Mouse (Mus musculus) kidney, postnatal 4 days (tissue): ENCODE data around the gene Caap1.

Source experiments
- DNase-seq, 2 experiments: peaks; one replicate each; pipeline ENCODE4 v3.0.0; 2021; ENCODE audit warnings: mixed read lengths in 2 of 2

Gene Caap1

DNA sequence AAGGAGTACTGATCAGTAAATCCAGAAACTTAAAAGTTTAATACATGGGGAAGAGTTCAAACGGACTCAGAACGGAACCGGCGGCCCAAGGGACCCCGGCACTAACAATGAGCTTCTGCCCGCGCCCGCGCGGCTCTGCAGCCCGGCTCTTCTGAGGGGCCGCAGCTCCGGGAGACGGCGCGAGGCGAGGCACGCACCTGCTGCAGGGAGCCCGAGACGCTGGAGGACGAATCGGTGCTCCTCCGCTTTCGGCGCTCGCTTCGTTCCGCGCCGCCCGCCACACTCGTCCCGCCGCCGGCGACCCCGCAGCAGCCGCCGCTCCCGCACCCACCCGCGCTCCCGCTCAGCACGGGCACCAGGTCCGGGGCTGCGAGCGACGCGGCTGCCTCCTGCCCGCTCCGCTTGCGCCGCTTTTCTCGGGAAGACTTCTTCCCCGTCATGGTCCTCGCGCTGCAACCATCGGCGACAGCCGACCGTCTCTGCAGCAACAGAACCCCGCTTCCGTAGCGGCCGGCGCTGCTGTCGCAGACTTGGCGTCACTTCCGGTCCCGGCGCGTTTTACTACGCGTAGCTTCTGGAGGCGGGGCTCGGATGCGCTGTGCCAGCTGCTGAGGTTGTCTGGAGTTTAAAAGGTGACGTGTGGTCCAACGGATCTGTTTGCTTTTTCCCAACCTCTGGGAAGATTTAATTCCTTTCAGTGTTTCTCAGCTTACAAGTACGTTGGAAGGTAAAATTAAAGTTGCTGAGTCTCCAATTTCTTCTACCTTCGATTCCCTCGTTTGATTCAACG is at the start of gene Caap1, which contains the start of gene Gm10306:
TSS of gene Caap1 (minus strand) at position 532 of the 790 bp plus-strand sequence.
TSS of gene Gm10306 (plus strand) at position 282 of the 790 bp plus-strand sequence.
- peak; percentile 97 for DNase-seq

DNA sequence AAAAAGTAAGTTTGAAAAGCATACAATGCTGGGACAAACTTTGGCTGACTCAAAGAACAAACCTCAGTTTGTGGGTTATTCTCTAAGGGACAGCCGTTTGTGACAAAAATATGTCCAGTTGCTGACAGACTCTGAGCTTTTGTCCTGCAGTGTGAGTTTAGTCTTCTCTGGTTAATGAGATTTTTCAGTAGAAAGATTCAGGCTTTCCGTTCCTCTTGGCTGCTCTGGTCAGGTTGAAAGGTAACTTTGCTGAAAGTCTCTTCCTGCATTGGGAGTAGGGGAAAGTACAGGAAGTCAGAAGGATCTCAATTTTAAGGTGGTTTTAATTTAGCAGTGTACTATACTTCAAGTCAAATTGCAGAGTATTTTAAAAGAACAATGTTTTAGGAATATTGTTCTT is 49.0 kb upstream of the Caap1 start:
- no peak for DNase-seq

DNA sequence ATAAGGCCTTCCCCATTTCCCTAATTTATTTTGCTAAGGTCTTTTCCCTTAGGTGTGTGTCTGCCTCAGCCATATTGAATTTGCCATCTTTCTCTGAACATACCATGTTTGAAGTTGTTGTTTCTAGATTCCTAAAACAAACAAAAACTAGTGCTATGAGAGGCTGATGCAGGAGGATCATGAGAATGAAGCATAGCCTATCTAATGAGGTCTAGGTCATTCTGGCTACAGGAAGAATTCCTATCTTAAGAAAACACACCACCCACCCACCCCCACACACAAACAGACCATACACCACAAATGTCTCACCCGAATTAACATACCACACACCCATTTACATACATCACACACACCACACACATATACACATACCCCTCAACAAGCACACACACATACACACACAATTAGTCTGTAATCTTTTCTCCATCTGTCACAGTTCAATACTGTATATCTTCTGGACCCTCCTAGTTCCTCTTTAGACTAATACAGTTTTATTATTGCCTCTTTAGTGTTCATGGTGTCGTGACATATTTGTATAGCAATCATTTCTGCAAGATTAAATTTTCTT is 47.9 kb upstream of the Caap1 start:
- DNase-seq: no peak

DNA sequence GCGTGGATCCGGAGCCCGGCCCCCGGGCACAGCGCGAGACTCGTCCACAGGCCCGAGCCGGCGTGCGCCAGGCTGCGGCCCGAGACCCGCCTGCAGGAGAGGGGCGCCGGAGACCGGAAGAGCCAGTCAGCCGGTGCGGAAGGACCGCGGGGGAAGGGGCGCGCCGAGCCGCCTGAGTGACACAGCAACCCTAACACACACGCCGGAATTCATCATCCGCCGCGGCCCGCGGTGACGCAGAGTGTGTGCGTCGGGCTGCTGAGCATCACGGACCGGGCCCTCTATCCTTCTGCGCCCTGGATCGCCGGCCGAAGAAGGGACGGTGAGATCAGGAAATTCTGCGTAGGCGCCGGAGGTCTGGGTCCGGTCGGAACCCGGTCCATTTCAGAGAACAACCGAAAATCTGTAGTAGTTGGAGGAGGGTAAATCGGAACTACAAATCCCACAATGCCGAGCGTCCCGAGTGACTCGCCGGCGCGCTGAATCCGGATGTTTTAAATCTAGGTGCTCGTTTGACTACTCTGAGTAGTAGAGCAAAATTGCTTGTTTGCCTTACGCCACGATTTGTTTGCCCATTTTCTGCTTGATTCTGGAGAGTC is 46.5 kb upstream of the Caap1 start, which contains the start of gene Plaa:
TSS of gene Plaa (minus strand) at position 214 of the 599 bp plus-strand sequence.
- DNase-seq: peak; percentile 94 to 96

DNA sequence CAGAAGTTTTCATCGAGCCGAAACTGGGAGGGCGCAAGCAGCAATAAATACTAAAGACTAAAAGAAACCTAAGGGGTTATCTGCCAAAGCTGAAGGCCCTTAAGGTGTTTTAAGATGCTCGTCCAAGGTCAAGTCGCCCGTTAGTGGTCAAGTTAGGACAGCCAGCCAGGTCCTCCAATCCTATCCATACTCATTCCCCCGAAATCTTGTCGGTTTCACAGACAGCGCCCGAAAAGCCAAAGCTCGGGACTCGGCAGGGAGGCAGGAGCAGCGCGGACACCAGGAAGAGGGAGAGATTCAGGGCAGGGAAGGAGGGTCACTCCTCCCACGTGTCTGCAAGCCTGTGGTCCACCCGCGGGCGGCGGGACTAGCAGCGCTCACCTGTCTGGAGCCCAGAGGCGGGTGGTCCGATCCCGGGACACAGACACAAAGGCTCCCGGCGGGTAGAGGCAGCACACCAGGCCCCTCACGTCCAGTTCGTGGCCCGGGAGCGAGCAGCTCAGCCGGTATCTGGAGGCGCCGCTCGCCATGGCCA is 46.0 kb upstream of the Caap1 start:
- no peak for DNase-seq

DNA sequence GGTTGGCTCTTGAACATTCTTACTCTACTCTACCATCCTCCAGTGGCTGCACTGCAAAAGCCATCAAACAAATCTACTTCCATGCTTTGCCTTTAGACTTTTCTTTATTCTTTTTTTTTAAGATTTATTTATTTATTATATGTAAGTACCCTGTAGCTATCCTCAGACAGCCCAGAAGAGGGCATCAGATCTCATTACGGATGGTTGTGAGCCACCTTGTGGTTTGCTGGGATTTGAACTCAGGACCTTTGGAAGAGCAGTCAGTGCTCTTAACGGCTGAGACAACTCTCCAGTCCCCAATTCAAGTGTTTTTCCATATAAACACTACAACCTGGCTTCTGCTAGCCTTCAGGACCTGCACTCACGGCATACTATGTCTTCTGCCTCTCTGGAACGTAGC is 44.8 kb upstream of the Caap1 start:
- DNase-seq: peak in 1 of 2 experiments; percentile 29

DNA sequence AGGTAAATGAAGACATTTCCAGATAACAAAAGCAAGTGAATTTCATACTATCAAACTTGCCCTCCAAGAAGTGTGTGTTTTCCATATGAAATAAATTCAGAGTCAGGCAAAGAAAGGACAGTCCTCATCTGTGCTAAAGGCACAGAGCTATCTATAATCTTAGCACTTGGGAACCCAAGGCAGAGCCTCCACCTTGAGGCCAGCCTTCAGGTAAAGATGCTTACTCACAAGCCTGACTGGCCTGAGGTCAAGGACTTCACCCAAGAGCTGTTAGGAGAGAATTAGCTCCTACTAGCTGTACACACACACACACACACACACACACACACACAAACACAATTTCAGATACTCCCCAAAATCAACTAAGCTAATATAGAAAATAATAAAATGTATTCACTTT is 36.1 kb upstream of the Caap1 start:
- DNase-seq: no peak

DNA sequence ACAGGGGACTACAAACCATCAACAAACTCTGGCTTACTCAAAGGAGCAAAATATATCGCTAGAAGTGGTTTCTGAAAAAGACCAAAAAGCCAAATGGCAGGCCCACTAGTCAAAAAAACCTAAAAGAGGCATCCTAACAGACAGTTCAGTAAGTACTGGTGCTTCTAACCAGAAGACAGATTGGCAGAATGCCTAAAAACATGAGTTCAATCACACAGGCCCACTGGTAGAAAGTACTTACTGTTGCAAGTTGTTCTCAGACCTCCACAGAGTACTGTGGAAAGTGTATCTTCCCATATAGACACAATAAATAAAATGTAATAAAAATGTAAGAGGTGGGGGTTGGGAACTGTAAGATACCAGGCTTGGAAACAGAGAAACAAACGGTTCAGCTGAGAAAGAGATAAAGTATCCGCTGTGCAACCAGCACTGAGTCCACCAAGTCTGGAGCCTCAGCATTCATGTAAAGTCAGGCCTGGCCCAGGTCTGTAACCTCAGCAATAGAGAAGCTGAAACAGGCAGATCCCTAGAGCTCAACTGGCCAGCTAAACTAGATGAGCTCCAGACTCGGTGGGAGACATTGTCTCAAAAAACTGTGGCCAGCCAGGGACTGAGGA is 35.3 kb upstream of the Caap1 start:
- DNase-seq: no peak

DNA sequence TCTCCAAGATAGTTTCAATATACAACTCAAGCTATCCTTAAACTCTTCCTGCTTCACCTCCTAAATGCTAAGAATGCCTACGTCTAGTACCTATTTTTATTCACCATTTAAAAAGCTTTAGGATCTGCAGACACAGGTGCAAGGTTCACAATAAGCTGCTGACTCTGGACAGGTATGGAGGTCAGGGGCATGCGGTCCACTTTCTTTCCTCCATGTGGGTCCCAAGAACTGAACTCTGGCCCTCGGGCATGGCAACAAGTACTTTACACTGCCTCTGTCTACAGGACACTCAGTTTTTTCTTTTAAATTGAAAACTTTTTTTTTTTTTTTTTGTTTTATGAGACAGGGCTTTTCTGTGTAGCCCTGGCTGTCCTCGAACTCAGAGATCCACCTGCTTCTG is 16.1 kb upstream of the Caap1 start:
- DNase-seq: peak in 1 of 2 experiments; percentile 12

DNA sequence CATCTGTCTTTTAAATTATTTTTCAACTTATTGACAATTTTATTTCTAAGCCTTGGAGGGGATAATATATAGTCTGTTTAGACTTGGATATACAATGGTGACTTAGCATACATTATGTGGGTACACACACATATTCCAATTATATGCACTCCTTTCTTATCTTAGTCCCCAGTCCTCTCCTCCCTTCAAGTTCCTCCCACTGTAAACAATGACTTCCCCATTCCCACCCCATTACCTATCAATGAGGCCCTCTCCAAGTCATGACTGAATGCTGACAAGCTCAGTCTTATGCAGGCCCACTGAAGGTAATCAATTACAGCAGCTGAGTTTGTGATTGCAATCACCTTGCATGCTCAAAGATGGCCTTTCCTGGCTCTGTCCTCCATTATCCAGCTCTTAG is 7.7 kb upstream of the Caap1 start:
- DNase-seq: no peak

DNA sequence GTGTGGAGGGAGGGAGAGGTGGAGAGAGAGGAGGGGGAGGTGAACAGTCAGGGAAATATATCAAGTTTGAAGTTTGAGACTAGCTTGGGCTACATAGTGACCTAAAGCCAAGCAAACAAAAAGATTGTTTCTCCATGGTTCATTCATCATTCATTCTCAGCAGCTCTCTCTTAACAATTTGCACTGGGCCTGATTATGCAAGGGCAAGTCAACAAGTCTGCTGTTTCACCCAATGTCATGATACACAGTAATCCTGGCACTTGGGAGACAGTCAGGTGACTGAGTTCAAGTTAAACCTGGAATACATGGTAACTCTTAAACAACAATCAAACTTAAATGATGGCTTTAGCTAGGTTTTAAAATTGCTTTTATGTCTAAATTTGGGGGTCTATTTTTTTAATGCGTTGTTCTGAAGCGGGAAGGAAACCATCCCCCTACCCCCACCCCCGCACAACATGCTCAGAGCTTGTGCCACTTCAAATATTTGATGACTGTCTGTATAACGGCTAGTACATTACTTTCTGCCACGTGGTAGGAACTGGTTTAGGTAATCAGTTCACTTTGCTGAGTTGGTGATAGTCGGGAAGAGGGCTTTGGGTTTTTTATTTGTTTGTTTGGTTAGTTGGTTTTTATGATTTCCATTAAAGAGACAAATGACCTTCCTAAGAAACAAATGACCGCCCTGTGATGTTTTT is 5.5 kb upstream of the Caap1 start:
- no peak for DNase-seq

DNA sequence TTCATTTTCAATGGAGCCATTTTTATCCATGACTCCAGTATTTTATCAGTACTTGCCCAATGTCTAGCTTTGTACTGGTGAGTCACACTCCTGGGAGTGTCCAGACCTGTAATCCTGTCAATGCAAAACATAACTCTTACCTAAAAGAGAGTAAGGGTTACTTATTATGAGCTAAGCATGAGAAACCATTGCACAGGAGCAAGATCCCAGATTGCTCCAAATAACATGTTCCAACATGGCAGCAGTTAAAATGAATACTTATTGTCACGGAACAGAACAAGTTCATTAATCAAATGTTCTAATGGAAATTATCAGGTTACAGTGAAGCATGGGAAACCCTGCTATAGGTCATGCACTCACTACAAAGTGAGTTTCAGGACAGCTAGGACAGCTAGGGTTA is 3.7 kb upstream of the Caap1 start:
- no peak for DNase-seq

DNA sequence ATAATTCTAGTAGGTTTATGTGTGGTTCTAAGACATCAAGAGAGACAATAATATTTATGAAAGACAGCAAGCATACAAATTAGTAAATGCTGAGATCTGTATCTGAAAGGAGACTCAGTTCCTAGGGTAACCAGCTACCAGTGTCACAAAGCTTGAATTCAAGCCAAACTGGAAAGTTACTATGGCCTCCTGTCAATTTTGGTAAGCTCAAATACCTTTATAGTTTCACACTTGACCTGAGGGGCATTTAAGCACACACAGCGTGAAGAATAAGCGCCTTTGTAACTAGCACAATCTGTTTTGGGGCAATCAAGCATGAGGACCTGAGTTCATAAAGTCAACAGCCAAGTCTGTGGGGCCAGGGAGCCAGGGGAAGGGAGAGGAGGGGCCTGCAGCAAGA is 2.7 kb upstream of the Caap1 start:
- DNase-seq: no peak

DNA sequence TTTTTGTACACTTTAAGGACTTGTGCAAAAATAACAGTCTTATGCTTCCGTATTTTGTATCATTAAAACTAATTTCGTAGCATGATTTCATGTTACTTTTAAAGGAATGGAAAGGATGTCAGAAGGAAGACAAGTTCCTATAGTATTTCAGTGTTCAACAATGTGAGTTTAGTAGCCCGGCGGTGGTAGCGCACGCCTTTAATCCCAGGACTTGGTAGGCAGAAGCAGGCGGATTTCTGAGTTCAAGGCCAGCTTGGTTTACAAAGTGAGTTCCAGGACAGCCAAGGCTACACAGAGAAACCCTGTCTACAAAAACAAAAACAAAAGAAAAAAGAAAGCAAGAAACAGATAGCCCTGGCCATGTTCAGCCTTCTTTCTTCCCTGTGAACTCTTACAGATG is 549 bp upstream of the Caap1 start:
- peak; percentile 3 to 8 for DNase-seq

DNA sequence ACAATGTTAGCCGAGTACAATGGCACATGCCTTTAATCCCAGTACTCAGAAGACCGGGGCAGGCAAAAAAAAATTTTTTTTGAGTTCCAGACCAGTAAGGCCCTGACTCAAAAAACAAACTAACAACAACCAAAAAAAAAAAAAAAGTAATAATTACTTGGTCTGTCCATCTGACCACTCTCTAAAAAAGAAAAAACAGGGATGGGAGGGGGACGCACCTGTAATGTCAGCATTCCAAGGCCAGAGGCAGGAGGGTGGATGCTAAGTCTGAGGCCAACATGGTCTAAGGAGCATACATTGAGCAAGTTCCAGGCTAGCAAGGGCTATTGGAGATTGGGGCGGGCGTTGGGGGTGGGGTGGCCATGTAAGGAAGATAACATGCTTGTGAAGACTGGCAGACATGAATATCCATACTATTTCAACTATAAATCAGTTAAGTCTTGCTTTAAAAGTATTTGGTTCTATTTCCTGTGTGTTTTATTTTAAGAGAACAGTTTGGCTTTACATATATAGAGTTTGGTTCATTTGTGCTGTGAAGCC is 1.6 kb downstream of the Caap1 start:
- DNase-seq: no peak

DNA sequence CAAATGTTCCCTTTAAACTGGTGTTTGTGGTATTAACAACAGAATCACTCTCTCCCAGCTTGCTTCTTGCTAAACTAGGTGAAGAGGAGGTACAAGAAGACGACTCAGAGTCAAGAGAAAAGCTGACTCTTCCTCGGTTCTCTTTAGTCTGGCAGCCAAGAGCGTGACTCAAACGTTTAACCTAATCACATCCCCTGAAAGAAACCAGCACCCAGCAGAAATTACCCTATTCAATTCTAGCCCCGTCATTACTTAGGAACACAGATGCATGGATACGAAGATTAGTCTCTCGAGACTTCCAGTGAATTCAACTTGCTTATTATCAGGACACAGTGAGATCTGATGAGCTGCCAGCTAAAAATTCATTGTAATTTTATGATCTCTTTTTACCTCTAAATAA is 12.3 kb downstream of the Caap1 start:
- DNase-seq: no peak

DNA sequence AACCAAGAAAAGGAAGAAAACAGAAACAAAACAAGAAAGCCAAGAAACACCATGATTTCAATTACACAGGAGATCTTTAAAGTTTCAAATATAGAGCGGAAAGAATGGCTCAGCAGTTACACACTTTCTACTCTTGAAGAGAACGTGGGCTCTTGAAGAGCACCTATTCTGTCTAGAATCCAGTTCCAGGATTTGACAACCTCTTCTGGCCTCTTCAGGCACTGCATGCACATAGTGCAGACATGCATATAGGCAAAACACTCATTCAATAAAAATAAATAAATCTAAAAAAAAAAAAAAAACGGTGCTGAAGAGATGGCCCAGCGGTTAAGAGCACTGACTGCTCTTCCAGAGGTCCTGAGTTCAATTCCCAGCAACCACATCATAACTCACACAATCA is 13.6 kb downstream of the Caap1 start:
- no peak for DNase-seq

DNA sequence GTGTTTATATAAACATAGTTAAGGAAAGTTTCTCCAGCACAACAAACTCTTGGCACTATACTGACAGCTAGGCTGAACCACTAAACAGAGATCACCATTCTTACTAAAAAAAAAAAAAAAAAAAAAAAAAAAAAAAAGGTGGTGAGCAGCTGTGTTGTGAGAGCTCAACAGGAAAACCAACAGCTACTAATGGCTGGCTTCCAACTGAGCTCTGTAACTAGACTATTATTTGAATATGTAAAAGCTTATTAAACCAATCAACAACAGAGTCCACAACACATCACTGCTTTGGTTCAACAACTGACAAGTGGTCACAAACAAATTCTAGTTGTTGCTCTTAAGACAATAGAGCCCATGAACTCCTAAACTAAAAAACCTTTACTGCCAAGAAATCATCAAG is 23.4 kb downstream of the Caap1 start:
- DNase-seq: no peak

DNA sequence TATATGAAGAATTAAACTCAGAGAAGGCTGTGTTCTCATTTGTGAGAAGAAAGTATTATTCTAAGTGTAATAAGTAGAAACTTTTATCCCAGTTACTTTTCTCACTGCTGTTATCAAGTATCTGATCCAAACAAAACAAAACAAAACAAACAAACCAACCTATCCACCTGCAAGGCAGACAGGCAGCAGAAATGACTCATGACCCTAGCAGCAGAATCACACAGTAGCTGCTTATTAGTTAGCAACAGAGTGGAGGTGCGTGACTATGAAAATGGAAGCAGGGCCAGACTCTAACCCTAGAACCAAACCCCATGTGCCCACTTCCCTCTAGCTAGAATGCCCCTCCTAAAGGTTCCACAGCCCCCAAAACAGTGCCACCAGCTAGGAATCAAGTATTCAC is 27.1 kb downstream of the Caap1 start:
- no peak for DNase-seq

DNA sequence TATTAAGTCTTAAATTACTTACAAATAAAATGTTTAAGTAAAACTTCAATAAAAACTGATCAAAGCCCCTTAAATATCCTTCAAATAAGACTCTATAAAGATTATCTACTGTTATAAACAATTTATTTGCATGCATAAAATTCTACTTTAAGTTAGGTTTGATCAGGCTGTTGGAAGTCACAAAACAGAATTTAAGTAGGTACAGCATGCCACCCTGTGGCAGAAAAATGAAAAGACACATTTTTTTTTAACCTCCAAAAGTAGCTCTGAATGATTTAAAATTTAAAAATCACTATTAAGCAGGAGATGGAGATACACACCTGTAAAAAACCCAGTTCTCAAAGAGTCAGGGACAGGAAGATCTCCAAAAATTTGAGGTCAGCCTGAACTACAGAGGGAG is 33.3 kb downstream of the Caap1 start:
- no peak for DNase-seq

DNA sequence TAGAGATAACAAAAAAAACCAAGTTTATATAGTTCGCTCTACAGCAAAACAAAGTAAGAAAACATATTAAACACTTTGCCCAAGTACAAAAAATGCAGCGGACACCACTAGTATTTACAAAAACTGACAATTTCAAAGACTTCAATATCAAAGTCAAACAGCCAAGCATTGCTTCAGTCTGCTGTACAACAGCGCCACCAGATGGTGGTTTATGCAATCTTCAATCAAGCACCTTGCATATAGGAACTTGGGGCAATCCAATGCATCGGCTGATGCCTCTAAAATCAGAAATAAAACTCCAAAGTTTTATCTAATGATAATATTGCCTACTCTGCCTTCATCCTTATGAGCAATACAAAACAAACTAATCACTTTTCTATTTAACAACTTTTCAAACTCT is 39.0 kb downstream of the Caap1 start:
- DNase-seq: peak; percentile 71 to 72

DNA sequence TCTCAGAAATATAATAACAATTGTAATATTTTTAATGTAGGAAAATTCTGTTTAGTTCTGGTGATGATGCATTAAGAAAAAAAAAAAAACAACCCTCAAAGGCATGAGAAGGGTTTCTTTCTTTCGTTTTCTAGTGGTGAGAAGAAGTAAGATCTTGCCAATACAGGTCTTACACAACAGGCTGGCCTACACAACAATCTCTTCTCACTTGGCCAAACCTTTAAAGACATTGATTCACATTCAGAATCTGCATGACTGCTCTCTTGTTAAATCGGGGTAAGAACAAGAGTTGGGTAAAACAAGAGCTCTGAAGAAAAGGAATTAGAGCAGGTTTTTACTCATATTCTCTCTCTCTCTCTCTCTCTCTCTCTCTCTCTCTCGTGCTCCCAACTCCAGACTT is 41.2 kb downstream of the Caap1 start:
- DNase-seq: no peak
